Mouse (Mus musculus) cerebellum, adult 18-20 months (tissue): ENCODE measurements around the gene Hoxd10.

Experiments
- DNase-seq, 2 experiments: peaks; one replicate each; pipeline ENCODE4 v3.0.0; 2021

The Hoxd10 gene

DNA sequence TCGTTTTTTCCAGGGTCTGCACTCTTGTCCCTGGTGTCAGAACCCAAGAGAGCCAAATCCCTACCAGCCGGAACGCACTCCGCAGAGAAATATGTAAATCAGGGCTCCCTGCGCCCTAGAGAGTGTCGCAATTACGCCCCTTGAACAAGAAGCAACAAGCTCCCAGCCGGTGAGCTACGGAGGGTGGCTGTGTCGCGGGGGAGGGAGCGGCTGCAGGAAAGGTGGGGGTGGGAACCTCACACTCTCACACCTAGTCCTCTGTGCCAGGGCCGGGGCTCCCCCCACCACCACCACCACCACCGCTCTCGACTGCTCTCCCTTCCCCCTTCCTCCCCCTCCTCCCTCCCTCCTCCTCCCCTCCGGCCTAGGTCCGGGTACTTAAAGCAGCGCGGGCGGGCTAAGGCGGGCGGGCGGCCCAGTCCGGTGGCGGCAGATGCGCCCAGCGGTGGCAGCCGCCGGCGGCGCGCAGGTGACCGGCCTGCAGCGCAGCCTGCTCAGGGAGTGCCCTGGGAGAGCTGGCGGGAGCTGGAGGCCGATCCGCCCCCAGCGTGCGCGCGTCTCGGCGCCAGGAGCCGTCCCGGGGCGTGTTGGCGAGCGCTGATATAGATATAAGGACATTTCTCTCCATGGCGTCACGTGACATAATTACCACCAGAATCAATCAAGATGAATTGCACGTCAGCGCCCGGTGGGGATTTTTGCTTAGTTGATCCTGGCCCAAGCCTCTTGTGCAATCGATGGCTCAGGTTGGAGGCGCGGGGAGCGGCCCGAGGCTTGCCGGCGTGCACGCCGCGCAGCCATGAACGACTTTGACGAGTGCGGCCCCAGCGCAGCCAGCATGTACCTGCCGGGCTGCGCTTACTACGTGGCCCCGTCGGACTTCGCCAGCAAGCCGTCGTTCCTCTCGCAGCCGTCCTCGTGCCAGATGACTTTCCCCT lies 9.9 kb upstream of the Hoxd10 start:
- DNase-seq: no peak

DNA sequence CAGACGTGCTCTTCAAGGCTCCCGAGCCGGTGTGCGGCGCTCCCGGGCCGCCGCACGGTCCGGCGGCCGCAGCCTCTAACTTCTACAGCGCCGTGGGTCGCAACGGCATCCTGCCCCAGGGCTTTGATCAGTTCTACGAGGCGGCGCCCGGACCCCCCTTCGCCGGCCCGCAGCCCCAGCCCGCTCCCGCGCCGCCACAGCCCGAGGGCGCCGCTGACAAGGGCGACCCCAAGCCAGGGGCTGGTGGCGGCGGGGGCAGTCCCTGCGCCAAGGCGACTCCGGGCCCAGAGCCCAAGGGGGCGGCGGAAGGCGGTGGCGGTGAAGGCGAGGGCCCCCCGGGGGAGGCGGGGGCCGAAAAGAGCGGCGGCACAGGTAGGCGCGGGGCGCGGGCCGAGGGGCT lies 8.9 kb upstream of the Hoxd10 start:
- no peak for DNase-seq

DNA sequence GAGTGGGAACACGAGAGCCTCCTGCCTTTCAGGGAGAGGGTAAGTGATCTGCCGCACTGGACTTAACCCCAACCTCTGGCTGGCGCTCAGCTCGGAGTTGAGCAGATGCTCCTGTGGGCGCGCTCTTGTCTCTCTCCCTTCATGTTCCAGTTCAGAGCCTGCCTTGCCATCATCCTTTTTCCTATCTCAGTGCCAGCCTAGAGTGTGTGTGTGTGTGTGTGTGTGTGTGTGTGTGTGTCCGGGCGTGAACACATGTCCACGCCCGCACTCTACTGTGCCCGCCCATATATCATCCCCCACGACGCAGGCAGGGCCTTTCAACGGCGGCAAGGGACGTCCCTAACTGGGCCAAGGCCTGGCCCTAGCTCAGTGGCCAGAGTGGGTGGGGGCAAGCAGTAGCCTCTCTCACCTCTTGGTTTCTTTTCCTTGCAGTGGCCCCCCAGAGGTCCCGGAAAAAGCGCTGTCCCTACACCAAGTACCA lies 8.2 kb upstream of the Hoxd10 start:
- no peak for DNase-seq

DNA sequence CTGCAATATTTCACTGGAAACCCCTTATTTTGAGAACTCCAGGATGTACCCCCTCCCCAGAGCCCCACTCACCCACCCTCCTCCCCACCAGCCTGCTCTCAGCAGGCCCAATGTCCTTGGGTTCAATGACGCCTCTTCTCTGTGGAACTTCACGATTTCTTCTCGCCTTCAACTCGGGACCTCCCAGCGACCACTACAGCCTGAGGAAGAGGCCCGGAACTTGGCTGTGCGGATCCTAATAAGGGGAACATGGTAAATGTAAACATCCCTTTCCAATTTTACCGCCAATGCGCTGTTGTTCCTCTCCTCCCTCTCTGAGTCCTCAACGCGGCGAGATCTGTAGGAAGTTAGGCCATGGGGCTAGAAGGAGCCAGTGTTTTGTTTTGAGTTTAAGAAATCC lies 7.6 kb upstream of the Hoxd10 start:
- no peak for DNase-seq

DNA sequence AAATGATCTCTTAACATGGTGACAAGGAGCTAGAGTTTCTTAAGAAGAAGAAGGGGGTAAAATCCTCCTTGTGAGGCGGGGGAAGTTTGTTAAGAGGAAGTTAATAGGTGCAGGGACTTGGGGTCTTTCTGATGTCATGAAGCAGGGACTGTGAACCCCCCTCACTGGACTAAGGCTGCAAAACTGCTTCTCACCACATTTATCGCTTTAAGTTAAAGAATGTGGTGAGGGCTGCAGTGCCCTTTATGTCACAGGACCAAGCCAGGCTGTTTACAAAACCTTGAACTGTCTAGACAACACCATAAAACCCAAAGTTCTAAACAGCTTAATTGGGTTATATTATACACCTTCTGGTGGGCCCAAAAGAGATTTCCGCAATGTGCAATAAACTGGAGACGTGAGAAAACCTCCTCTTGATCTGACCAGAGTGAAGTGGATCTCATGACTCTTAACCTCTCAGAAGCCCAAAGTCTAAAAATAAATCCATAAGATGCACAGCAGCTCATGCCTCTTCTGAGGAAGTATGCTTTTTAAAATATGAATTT lies 6.6 kb upstream of the Hoxd10 start:
- no peak for DNase-seq

DNA sequence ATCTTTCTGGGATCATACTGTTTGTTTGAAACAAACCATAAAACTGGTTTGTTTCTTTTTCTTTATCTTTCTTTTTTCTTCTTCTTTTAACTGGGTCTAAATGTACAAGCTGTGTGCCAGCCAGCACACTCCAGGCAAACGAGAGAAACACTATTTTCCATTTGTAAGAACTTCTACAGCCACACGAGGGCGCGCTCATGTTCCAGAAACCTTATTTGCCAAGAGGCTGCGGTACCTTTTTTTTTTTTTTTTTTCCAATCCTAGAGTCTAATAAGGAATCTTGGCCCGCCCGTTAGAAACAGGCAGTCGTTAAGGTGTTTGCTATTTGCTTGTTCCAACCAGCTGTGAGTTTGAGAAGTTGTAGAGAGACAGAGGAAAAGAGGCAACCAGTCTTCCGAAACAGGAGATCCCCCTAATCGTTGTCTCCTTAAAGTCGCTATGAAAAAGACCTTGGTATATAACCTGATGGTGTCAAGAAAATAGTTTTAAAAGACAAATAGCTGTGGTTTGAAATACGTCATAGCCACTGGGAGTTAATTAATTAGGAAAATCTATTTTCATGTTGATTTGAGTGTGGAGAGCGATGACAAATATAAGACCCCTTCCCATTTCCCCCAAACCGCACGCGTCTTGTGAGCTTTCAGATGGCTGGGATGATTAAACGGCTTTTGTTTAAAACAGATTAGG lies 5.3 kb upstream of the Hoxd10 start:
- DNase-seq: peak in 1 of 2 experiments; percentile 25

DNA sequence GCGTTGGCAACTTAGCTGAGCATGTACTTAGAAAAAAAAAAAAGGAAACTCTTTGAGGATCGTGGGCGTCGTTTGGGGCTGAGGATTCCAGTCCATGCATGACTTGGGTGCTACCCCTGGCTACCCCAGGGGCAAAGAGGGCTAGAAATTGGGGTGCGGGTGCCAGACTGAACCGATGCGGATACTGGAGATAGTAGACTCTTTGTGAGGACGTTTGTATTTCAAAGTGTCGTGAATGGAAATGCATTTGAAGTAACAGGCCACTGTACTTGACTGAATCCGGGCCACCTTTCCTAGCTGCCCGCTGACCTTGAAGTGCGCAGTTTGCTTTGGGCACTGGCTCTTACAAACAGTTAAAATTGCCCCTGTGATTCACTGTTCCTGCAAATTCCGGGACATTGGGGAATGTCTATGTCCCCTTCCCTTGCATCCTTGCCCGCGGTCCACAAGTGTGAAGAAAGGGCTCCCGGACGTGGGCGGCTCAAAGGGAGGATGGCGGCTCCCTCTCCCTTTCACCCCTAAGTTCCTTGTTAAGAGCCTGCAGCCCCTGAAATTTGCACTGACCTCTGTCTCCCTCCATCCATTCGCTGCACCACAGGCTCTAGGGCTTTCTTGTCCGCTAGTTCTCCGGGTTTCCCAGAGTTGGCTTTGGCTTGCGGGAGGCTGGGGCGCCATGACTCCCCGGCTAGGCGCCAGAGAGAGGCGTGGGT lies 4.6 kb upstream of the Hoxd10 start:
- no peak for DNase-seq

DNA sequence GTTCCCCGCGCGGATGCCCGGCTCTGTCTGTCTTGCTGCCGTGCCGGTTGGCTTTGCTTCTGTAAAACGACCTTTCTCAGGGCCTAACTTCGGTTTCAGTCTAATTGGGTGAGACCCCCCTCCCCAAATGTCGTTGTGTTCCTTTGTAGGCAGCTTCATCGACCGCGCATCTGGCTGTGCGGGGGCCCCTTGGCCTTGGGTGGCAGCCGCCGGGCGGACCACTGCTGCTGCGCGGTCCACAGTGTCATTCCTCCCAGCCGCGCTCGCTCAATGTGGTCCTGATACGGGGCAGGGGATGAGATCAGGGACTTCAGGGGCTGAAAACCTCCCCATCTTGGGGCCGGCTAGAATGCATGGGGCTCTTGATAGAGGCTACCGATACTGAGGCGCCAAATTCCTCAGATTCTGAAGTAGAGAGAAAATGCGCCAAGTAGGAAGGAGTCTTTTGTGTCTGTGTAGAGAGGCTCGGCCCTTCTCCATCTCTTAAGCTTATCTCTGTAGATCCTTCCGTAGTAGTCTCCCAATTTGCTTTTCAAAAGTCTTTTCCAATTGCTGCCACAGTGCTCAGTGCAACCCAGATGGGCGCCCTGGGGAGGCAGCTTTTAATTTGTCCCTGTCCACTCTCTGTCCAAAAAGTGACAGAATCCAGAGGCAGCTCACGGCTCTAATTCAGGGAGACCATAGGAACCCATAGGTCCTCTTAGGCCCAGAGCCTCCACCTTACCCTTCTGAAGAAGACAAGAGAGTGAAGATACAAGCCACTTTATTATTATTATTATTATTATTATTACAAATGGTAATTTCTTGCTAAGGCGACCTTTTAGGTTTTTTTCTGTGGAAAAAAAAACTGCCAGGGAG lies 3.8 kb upstream of the Hoxd10 start:
- no peak for DNase-seq

DNA sequence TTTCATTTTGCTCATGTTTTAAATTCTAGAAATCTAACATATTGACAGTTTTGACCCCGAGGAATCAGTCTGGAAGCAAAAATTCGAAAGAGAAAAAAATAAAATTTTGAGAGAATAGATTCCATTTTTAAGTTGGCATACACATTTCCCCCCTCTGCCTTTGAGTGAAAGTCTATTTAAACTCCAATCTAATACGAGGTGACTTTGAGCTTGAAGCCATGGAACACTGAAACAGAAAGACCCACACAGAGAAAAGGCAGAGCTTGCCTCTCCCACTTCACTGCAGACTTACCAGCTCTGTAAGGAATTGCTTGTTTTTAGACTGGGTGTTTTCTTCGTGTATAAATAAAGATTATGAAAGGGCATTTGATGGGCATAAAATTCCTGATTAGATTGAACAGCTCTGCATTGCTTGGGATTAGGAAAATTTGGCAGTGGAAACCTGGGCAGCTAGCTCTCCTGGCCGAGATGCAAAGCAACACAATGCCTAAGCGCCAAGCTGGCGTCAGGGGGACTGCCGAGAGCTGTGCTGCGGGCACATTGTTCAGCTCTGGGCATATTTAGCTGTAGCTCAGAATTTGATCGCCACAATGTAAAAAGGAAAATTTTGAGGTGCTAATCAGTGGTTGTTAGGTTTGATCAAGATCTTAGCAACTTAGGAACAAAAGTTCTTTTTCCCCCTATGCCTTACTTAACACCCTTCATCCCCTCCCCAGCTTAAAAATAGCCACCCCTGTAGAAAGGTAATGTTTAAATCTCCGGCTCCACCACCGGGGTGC lies 2.7 kb upstream of the Hoxd10 start:
- DNase-seq: no peak

DNA sequence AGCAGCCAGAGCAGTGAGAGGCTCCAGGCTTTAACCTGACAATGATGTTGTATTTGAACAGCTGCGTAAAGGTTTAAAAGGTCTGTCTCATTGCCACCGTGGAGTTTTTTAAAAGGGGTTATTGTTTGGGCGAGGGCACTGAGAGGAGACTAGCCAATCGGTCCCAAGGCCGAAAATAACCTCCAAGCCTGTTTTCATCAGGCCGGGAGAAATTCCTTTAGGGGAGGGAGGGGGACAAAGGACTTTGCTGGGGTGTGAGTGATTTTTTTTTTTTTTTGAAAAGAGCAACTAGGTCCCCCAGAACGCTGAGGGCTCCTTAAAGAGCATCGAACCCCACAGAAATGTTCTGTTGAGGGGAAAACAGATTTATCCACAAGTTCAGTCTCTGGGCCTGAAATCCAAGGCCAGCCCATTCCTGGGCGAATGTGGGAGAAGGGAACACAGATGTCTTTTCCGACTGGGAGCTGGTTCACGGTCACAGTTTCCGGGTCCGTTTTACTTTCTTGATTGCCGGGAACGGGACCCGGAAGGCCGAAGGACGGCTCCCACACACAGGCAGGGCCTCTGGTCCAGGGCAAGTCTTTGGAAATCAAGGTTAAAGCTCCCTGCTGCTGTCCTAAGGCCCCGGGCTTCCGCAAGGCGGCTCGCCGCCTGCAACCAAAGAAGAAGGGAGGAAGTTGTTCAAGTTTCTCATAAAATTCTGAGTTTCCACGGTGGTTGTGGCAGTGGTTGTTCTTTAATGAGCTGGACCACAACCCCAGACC lies 2.0 kb upstream of the Hoxd10 start:
- DNase-seq: no peak

DNA sequence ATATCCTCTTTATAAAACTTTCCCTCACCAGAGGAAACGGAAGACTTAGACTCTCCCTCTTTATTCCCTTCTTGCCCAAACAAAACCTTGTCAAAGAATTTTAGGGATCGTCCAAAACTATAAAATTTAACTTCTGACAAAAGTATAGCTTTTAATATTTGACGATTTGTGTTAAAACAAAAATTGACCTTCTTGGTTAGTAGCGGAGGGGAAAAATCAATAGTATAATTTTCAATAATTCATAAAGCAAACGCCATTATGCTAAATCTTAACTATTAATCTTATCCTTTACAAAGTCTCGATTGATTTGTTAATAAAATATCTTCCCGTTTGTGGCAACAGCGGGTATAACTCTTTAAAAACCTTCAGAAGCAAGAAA lies 1.4 kb upstream of the Hoxd10 start:
- no peak for DNase-seq

DNA sequence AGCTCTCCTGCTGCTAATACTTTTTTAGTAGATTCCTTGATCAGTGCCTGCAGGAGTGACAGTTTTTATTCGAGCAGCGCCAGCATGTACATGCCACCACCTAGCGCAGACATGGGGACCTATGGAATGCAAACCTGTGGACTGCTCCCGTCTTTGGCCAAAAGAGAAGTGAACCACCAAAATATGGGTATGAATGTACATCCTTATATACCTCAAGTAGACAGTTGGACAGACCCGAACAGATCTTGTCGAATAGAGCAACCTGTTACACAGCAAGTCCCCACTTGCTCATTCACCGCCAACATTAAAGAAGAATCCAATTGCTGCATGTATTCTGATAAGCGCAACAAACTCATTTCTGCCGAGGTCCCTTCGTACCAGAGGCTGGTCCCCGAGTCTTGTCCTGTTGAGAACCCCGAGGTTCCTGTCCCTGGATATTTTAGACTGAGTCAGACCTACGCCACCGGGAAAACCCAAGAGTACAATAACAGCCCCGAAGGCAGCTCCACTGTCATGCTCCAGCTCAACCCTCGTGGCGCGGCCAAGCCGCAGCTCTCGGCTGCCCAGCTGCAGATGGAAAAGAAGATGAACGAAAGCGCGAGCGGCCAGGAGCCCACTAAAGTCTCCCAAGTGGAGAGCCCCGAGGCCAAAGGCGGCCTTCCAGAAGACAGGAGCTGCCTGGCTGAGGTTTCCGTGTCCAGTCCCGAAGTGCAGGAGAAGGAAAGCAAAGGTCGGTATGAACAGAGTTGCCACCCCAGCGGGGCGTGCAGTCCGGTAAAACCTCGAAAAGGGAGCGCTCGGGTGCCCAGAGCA lies 477 bp downstream of the Hoxd10 start:
- DNase-seq: no peak

DNA sequence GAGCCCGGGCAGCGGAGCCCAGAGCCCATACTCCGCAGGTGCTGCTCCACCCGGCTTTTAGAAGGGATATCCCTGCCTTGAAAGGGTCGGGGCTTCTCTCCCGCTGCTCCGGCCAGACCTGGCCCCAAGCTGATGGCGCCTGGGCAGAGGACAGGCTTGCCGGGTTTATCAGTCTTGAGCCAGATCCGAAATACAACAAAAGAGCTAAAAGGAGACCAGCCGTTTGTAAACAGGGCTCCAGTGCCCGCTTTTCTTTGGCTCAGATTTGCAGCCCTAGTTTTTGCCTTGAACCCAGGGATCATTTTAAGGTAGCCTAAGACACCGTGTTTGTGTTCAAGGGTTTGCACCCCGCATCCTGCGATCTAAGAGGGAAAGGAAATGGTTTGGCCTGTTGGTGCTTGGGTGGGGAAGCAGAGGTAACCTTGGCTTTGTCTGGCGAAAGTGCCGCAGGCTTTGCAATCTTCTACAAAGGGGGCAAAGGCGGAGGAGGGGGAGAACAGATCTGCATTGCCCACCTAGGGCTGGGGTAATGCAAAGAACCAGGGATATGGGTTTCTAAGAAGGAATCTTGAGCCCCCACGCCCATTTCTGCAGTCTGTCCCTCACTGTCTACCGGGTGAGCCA lies 1.2 kb downstream of the Hoxd10 start:
- no peak for DNase-seq

DNA sequence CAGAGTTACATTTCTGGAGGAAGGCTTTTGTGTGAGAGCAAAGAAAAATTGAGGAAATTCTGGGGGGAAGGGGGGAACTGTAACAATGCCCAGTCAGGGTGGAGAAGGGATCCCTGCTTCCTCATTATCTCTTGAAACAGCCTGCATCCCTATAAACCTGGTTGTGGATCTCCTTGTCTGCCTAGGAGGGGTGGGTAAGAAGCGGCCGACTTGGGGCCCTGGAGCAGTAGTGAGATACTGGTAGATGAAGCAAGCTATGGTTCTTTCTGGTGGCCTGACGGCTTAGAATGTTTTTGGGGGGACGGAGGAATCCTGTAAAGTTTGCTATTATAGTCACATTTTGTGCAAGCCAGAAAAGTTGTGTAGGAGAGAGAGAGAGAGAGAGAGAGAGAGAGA lies 1.7 kb downstream of the Hoxd10 start:
- no peak for DNase-seq

DNA sequence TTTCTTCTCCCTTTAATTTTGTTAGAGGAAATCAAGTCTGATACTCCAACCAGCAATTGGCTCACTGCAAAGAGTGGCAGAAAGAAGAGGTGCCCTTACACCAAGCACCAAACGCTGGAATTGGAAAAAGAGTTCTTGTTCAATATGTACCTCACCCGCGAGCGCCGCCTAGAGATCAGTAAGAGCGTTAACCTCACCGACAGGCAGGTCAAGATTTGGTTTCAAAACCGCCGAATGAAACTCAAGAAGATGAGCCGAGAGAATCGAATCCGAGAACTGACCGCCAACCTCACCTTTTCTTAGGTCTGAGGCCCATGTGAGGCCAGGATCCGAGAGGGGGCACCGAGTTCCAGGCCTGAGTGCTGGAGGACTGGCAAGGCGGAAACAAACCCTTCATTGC lies 2.3 kb downstream of the Hoxd10 start:
- DNase-seq: no peak

DNA sequence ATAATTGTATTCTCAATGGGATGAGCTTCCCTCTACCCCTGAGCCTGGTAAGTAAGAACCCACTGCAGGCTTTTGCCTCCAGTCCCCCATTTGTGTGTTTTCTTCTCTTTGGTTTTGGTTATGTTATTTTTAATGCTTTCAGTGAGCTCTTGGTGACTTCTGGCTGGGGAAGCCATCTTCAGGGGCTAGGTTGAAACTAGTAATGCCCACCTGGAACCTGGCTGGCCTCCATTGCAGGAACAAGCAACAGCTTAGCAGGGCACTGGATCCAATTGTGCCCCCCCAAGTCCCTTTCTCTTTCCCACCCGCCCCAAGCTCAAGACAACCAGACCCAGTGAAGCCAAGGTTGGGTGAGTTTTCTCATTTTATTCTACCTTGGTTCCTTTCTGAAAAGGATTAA lies 3.7 kb downstream of the Hoxd10 start:
- DNase-seq: no peak

DNA sequence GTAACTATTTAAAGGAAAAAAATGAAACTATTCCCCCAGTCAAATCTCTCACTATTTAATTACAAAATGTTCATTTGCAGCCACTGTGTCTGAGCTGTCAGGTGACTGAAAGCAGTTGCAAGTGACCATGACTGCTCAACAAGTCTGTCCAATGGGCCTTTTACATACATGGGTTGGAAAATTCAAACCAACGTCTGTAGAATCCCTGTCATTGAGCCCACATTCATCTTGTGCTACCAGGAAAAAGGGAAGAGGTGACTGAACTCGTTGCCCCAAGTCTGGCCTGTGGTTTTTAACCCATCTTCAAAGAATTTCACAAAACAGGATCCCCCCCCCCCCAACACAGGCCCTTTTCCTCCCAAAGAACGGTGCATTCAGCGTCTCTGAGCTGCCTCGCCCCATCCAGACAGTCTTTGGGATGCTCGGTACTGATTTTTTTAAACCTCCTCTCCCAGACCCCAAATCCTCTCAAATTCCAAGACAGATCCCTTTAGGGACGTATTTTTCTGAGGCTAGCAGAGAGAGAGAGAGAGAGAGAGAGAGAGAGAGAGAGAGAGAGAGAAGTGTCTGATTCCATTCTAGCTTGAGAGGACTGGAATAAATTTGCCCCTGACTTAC lies 4.2 kb downstream of the Hoxd10 start:
- DNase-seq: no peak

DNA sequence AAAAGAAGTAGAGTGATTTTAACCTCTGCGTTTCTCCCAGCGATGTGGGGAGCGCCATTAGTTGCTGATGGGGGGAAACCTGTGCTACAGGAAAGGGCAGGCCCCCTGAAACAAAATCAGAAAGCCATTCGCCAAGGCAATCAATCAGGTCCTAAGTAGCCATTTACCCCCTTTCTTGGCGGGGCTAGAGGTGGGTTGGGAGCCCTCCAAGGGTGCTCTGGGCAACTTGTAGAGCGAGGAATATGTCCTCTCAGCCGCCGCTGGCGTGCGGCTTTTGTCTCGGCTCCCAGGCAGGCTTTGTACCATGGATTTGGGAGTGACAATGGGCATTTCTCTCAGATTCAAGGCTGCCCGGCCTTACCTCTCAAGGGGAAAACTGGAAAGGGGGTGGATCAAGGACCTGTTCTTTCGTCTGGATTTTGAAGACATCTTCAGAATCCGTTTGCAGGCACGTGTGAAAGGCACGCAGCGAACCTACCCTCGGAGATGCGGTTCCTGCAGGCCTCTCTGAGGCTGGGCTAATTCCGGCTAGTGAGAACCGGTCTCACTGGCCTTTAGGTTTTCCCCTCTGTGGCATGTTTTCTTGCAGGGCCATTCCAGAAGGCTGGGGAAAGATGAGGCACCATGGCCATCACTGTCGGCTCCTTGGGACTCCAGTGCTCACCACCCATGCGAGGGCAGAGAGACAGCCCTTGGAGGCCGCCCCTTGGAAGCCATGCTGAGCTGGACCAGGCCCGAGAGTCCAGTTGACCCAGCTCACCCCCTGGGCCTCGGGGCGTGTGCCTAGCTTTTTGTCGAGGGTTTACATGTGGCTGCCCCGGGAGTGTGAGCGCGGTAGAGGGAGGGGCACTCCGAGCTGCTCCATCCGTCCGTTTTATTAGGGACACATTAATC lies 5.0 kb downstream of the Hoxd10 start:
- DNase-seq: no peak
